Mouse (Mus musculus) neutrophil, adult 5-6 weeks (primary cell): ENCODE data around the gene Nek9. TPM values are rescaled to one million over a fixed set of nuclear protein-coding genes. Genes with fewer than 3 reads are reported as not detected.

Experiments used
- ATAC-seq: fragments of 151-379, 151-347 bp; 2 replicates; pipeline ENCODE4 v1.8.0; 2017; ENCODE audit warnings: mild to moderate bottlenecking, moderate TSS enrichment; ENCODE audit not compliant: insufficient number of reproducible peaks, poor library complexity, low FRiP score, severe bottlenecking; ENCODE audit errors: extremely low read depth
- total RNA-seq: library from RNA; stranded (forward); fragments of 200-1000 nt; gene quantifications from 2 replicates; pipeline ENCODE4 v1.2.3, GENCODE M21; 2017

Nek9 gene
- total RNA-seq, 1 experiment from 2014 or later: 47.6 TPM

DNA sequence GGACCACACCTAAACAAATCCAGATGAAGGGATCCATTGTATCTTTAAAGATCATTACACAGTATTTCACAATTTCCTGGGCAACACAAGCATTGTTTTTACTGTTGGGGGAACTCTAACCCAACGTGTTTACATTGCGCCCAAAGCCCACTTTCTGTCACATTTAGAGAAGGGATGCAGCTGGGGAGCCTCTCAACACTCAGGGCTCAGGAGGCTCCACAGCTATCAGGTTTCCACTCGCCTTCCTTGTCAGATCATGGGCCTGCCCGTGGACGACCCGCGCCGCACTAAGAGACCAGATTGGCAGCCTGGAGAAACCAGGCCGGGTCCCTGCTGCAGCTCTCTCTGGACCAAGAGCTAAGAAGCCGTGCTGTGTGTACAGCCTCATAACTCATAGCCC lies 65.7 kb downstream of the Nek9 start:
- ATAC-seq: no peak

DNA sequence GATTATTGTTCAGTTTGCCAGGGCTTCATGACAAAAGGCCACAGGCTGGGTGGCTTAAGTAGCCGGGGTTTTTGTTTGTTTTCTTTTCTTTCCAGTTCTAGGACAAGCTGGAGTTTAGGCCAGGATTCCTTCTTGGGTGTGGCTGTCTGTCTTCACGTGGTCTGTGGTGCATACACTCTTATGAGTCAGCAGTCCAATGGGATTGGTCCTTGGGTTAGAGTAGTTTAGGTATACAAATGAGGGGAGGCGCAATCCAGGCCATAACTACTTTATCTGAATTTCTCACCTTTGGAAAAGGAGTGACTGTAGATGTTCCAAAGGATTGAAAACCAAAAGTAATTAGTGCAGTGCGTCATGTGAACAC lies 67.3 kb downstream of the Nek9 start:
- no peak for ATAC-seq

- ATAC-seq: no peak
Measured at GRCm38 (mm10) chr12:85271132-85271842, 67.9 kb downstream of the Nek9 start.

GRCm38 (mm10) chr12:85270319-85270718 lies 68.8 kb downstream of the Nek9 start, which contains the start of gene Mlh3:
Gene Mlh3 (minus strand): TSS chr12:85270599.
- peak; percentile 82 for ATAC-seq

- ATAC-seq: no peak
Measured at GRCm38 (mm10) chr12:85269821-85270220, 69.3 kb downstream of the Nek9 start.

DNA sequence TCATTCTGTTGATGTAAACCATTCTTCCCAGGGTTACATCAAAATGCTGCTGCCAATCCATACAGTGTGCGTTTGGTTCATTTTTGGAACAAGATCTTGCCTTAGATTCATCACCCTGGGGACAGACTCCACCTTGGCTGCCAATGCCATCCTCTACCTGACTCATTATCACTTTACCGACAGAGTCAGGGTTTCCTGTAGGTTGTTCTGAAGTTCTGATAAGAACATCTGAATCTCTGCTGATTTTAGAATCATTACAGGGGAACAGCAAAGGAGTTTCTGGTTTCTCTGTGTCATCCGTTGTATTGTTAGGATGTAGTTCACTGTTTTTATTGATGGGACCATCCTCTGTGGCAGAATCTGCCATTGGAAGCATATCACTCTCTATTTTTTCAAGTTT lies 72.9 kb downstream of the Nek9 start:
- no peak for ATAC-seq

GRCm38 (mm10) chr12:85264940-85265339 lies 74.2 kb downstream of the Nek9 start:
- no peak for ATAC-seq

DNA sequence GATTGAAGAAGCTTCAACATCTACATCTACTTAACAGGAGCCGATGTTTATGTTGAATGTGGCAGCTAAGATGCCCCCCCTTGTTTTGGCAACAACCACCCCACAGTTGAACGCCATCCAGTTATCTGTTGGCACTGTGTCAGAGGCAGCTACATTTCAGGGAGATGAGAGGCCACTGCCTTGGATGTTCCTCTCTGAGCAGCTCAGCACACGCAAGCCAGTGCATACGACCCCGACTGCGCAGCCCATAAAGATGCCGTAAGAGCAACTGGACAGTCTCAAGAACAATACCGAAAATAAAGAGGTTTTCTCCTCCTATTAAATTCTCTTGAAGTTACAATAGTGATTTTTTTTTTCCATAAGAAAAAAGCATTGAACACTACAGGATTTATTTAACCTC lies 74.6 kb downstream of the Nek9 start:
- ATAC-seq: no peak

GRCm38 (mm10) chr12:85263190-85263589 lies 76.0 kb downstream of the Nek9 start:
- no peak for ATAC-seq

- no peak for ATAC-seq
Measured at GRCm38 (mm10) chr12:85262489-85262888, 76.7 kb downstream of the Nek9 start.

DNA sequence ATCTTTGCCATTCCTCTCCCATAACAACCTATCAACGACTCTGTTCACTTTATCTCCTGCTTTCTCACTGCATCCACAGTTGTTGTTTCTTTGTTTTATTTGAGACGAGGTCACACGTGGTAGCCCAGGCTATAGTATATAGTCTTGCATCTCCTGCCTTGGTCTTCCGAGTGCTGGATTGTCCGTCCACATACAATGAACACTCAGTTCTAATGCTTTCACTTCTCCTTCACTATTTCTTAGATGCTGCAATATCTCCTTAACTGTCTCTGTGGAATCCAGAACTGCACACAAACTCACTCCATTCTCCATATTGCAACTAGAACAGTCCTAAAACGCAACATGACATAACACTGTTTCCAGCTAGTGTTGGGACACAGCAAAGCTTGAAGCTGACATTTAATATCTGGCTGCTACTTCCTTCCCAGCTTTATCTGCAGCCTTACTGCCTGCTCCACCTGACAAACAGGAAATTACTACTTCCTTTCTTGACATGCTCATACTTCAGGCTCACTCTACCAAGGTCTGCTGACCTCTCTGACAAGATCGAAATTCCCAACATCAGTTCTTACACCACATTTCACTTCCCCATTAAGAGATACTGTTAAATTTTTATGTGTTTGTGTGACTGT lies 82.0 kb downstream of the Nek9 start:
- peak; percentile 30; the same call in 1 of the 2 replicates for ATAC-seq

- no peak for ATAC-seq
Measured at GRCm38 (mm10) chr12:85256074-85256751, 82.9 kb downstream of the Nek9 start.

GRCm38 (mm10) chr12:85252083-85252482 lies 87.1 kb downstream of the Nek9 start:
- ATAC-seq: no peak

Other genes with a start within 250 kb of the Nek9 start
- gene Prox2, start 228.6 kb downstream of the Nek9 start, total RNA-seq: 1.6 and 5.0 TPM in 2 replicates
- 156 and 173 TPM in 2 replicates for gene Dlst, start 228.5 kb downstream of the Nek9 start, total RNA-seq
- gene Rps6kl1, start 188.1 kb downstream of the Nek9 start, total RNA-seq: not detected in 2 replicates
- not detected in 2 replicates for gene Pgf, start 161.6 kb downstream of the Nek9 start, total RNA-seq
- gene Eif2b2, start 119.9 kb downstream of the Nek9 start, total RNA-seq: 48.6 and 55.7 TPM in 2 replicates
- 9.6 and 10.1 TPM in 2 replicates for gene Mlh3, start 68.8 kb downstream of the Nek9 start, total RNA-seq
- gene Acyp1, start 50.9 kb downstream of the Nek9 start, total RNA-seq: 32.4 TPM in 2 replicates
- gene Zc2hc1c, start 50.8 kb downstream of the Nek9 start, total RNA-seq: not detected in 2 replicates
- gene Tmed10, start 35.5 kb upstream of the Nek9 start, total RNA-seq: 89.6 and 92.8 TPM in 2 replicates
- gene Fos, start 134.5 kb upstream of the Nek9 start, total RNA-seq: 1,256 and 1,280 TPM in 2 replicates